ENCODE assay signal across 10 mouse cellular contexts in genomic region chr3:129680258-129680657, GRCm38 (mm10).
DNase-seq lines count a peak whose midpoint lies in the region; ATAC-seq and TF ChIP-seq lines count a peak whose summit lies in the region.
"Had no signal": no experiment of that assay in that cellular context is flagged by ENCODE, and none has a peak within 500 bp of the region (broad histone marks: within the 10 kb centered on the region; RNA-seq: fewer than 3 reads in every experiment).

No protein-coding gene starts in this region.

- 61% methylated on average over 5 of the region's 5 CpGs for WGBS in heart, embryonic 11.5 days (ENCODE audit: insufficient replicate concordance)
- WGBS in midbrain, embryonic 11.5 days: 60% methylated on average over 5 of the region's 5 CpGs
- WGBS in midbrain, embryonic 10.5 days: 79% methylated on average over 5 of the region's 5 CpGs
- WGBS in liver, postnatal 0 days (ENCODE audit: insufficient replicate concordance): 79% methylated on average over 5 of the region's 5 CpGs

- peak; percentile 98 for DNase-seq in heart, adult 11 months
- DNase-seq in midbrain, embryonic 11.5 days (ENCODE audit: low spot score, missing footprints): peak; percentile 0
- DNase-seq in midbrain, embryonic 10.5 days (ENCODE audit: low spot score): no peak
- peak; percentile 48 for DNase-seq in heart, adult 8-10 months (ENCODE audit: low spot score)
- DNase-seq in lung, postnatal 25 days (ENCODE audit: low spot score): peak; percentile 8
- no peak for DNase-seq in right cerebral cortex, postnatal 14 days
- no peak for DNase-seq in liver, postnatal 0 days

- TF ChIP-seq CTCF in liver, postnatal 0 days (IDR thresholded peaks at IDR 0.05; ENCODE audit: low read depth): no peak

- no peaks in the 10 kb centered on the region for H3K36me3 ChIP-seq in heart, embryonic 11.5 days (ENCODE audit: control insufficient read depth, insufficient read depth, low read length)
- no peaks in the 10 kb centered on the region for H3K36me3 ChIP-seq in midbrain, embryonic 11.5 days (ENCODE audit: control insufficient read depth, insufficient read depth, low read length)
- no peaks in the 10 kb centered on the region for H3K36me3 ChIP-seq in midbrain, embryonic 10.5 days
- no peaks in the 10 kb centered on the region for H3K36me3 ChIP-seq in liver, postnatal 0 days (replicated peaks; ENCODE audit: insufficient read depth, low read length)
- H3K36me3 ChIP-seq: neural tube, embryonic 12.5 days had no signal

- H3K4me1 ChIP-seq in heart, embryonic 11.5 days (ENCODE audit: control insufficient read depth, insufficient read depth, low read length): no peaks in the 10 kb centered on the region; the same call in 1 of the 2 replicates
- H3K4me1 ChIP-seq in midbrain, embryonic 11.5 days (ENCODE audit: control insufficient read depth, insufficient read depth, low read length): no peaks in the 10 kb centered on the region
- no peaks in the 10 kb centered on the region for H3K4me1 ChIP-seq in midbrain, embryonic 10.5 days
- H3K4me1 ChIP-seq in liver, postnatal 0 days (ENCODE audit: insufficient read depth): no peaks in the 10 kb centered on the region
- H3K4me1 ChIP-seq: neural tube, embryonic 12.5 days had no signal

- no peak for ATAC-seq in heart, embryonic 11.5 days (replicated peaks; ENCODE audit: insufficient number of reproducible peaks, low FRiP score, low TSS enrichment)
- no peak for ATAC-seq in midbrain, embryonic 11.5 days (ENCODE audit: low FRiP score)
- ATAC-seq in liver, postnatal 0 days: no peak

- no peaks in the 10 kb centered on the region for H3K9me3 ChIP-seq in heart, embryonic 11.5 days (replicated peaks; ENCODE audit: control insufficient read depth, low read length)
- H3K9me3 ChIP-seq in midbrain, embryonic 11.5 days (ENCODE audit: control insufficient read depth, low read length): no peaks in the 10 kb centered on the region
- H3K9me3 ChIP-seq in midbrain, embryonic 10.5 days (replicated peaks): no peaks in the 10 kb centered on the region
- H3K9me3 ChIP-seq in liver, postnatal 0 days (ENCODE audit: low read length): no peaks in the 10 kb centered on the region
- H3K9me3 ChIP-seq: neural tube, embryonic 12.5 days had no signal

- no peak for TF ChIP-seq EP300 in liver, postnatal 0 days (IDR thresholded peaks at IDR 0.05; ENCODE audit: low read depth)

- H3K27me3 ChIP-seq in heart, embryonic 11.5 days (ENCODE audit: control insufficient read depth, insufficient read depth, low read length): no peaks in the 10 kb centered on the region
- no peaks in the 10 kb centered on the region for H3K27me3 ChIP-seq in midbrain, embryonic 11.5 days (ENCODE audit: control insufficient read depth, insufficient read depth, low read length)
- H3K27me3 ChIP-seq in midbrain, embryonic 10.5 days (ENCODE audit: low read depth, poor library complexity, severe bottlenecking): no peaks in the 10 kb centered on the region
- H3K27me3 ChIP-seq in liver, postnatal 0 days (ENCODE audit: insufficient read depth, low read length): no peaks in the 10 kb centered on the region
- H3K27me3 ChIP-seq: neural tube, embryonic 12.5 days had no signal

- H3K9ac ChIP-seq in heart, embryonic 11.5 days (ENCODE audit: low read depth, low read length): no peak overlapping the region
- H3K9ac ChIP-seq in midbrain, embryonic 11.5 days (ENCODE audit: low read length): no peak overlapping the region
- no peak overlapping the region for H3K9ac ChIP-seq in liver, postnatal 0 days (replicated peaks)
- H3K9ac ChIP-seq: neural tube, embryonic 12.5 days had no signal

- no peak overlapping the region for H3K27ac ChIP-seq in heart, embryonic 11.5 days (ENCODE audit: low read depth, low read length)
- H3K27ac ChIP-seq in midbrain, embryonic 11.5 days (ENCODE audit: low read depth, low read length): no peak overlapping the region
- H3K27ac ChIP-seq in midbrain, embryonic 10.5 days (replicated peaks): no peak overlapping the region
- no peak overlapping the region for H3K27ac ChIP-seq in liver, postnatal 0 days (ENCODE audit: low read depth)
- H3K27ac ChIP-seq: neural tube, embryonic 12.5 days had no signal

- H3K4me2 ChIP-seq in heart, embryonic 11.5 days: no peak overlapping the region
- H3K4me2 ChIP-seq in midbrain, embryonic 11.5 days: no peak overlapping the region
- H3K4me2 ChIP-seq in liver, postnatal 0 days (ENCODE audit: low read depth, low read length): no peak overlapping the region
- H3K4me2 ChIP-seq: neural tube, embryonic 12.5 days had no signal

- no peak overlapping the region for H3K4me3 ChIP-seq in heart, embryonic 11.5 days (ENCODE audit: low read depth, low read length)
- no peak overlapping the region for H3K4me3 ChIP-seq in midbrain, embryonic 11.5 days (ENCODE audit: low read depth, low read length)
- no peak overlapping the region for H3K4me3 ChIP-seq in midbrain, embryonic 10.5 days
- H3K4me3 ChIP-seq in liver, postnatal 0 days (ENCODE audit: low read depth, low read length): no peak overlapping the region
- H3K4me3 ChIP-seq: erythroblast, embryonic 14.5 days; neural tube, embryonic 12.5 days had no signal

Comparison
In these comparisons a context has a peak if more than half of its experiments do, and no peak if none do; other contexts are left out.
1. DNase-seq: peak in heart, adult 11 months (single experiment), midbrain, embryonic 11.5 days (single experiment), heart, adult 8-10 months (single experiment) and lung, postnatal 25 days (single experiment); none in midbrain, embryonic 10.5 days (single experiment), right cerebral cortex, postnatal 14 days (single experiment) and liver, postnatal 0 days (single experiment).